Mouse (Mus musculus): ENCODE measurements around the gene Ppp1r14a. TPM values are rescaled to one million over a fixed set of nuclear protein-coding genes. Genes with fewer than 3 reads are reported as not detected.

The Ppp1r14a gene
- polyA plus RNA-seq, 1 experiment: 0.18 TPM

GRCm38 (mm10) chr7:29266931-29267330 lies 22.2 kb upstream of the Ppp1r14a start:
- TF ChIP-seq GATA1 (IDR thresholded peaks at IDR 0.05; ENCODE audit: low read length): no peak

- no peak for TF ChIP-seq GATA1 (IDR thresholded peaks at IDR 0.05; ENCODE audit: low read length)
Observed at GRCm38 (mm10) chr7:29270445-29270844, 18.7 kb upstream of the Ppp1r14a start.

GRCm38 (mm10) chr7:29271687-29272465 lies 17.2 kb upstream of the Ppp1r14a start:
- TF ChIP-seq GATA1 (IDR thresholded peaks at IDR 0.05; ENCODE audit: low read length): no peak

DNA sequence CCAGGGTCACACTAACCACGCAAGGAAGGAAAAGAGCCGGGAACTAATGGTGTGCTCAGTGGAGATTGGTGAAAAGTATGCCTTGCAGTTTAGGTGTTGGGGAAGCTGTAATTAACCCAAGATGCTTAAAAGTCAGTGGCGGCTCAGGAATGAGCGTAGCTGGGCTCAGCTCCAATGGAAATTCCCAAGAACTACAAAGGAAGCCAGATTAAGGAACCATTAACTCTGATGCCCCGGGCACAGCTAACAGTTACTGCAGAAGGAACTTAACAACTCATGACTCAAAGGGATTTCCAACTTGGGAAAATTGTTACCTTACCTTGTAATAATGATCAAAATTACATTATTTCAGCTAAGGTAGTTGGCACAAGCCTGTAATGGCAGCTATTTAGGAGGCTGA lies 12.4 kb upstream of the Ppp1r14a start:
- no peak for TF ChIP-seq GATA1 (IDR thresholded peaks at IDR 0.05; ENCODE audit: low read length)

- TF ChIP-seq GATA1 (IDR thresholded peaks at IDR 0.05; ENCODE audit: low read length): no peak
Observed at GRCm38 (mm10) chr7:29277510-29277909, 11.6 kb upstream of the Ppp1r14a start.

DNA sequence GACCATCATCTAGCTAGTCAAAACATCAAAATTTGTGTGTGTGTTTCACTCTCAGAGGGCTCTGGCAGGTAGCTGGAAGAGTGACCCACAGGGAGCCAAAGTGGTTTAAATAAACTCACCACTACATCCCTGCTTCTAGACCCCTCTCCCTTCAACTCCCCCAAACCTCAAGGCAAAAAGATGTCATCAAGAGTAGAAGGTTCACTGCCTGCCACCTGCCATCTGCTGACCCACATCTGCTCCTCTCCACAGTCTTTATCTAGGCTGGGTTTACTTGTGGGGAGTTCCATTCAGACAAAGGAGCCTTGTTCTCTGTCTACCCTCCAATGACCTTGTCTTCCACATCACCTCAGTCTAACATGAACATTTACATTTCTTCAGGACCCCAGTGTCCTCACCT lies 9.8 kb upstream of the Ppp1r14a start:
- TF ChIP-seq GATA1 (IDR thresholded peaks at IDR 0.05; ENCODE audit: low read length): no peak

- no peak for TF ChIP-seq GATA1 (IDR thresholded peaks at IDR 0.05; ENCODE audit: low read length)
Observed at GRCm38 (mm10) chr7:29279924-29280323, 9.2 kb upstream of the Ppp1r14a start.

GRCm38 (mm10) chr7:29280801-29281200 lies 8.3 kb upstream of the Ppp1r14a start:
- TF ChIP-seq GATA1 (IDR thresholded peaks at IDR 0.05; ENCODE audit: low read length): no peak

GRCm38 (mm10) chr7:29281201-29282073 lies 7.7 kb upstream of the Ppp1r14a start, which contains the start of gene Spint2:
TSS of gene Spint2 (minus strand) at chr7:29281912.
- TF ChIP-seq GATA1 (IDR thresholded peaks at IDR 0.05; ENCODE audit: low read length): no peak

DNA sequence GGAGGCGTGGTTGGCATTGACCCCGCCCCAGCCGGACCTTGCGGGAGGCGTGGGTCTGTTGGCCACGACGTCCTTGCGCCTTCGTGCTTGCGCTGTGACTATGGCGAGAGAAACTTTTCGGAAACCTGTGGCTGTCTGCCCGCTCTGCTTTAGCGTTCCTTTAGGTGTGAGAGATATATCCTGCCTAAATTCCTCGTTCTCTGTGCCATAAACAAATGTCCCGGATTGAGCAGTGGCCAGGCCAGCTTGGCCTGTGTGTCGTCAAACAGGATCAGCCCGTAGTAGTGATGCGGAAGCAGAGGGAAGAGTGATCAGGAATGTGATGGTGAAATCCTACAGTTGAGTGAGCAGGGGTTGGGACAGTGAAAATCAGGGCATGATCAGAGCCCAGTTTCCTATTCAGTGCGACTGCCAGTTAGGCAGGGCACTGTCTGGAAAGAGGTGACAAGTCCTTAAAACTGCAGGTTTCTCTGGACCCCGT lies 7.0 kb upstream of the Ppp1r14a start:
- TF ChIP-seq GATA1 (IDR thresholded peaks at IDR 0.05; ENCODE audit: low read length): no peak

DNA sequence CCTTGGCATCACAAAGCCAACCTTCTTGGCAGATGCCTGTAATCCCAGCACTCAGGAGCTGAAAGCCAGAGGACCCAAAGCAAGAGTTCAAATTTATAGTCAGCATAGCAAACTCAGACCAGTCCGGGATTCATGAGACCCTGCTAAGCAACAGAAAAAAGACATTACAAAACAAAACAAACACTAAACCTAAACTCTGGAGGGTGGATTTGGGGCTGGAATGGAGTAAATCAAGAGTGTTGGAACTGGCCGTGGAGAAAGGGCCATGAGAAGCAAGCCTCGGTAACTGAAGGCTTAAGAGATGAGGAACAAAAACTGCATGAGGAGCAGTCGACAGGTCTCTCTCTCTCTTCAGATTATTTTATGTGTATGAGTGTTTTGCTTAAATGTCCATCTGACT lies 5.2 kb upstream of the Ppp1r14a start:
- TF ChIP-seq GATA1 (IDR thresholded peaks at IDR 0.05; ENCODE audit: low read length): no peak

GRCm38 (mm10) chr7:29284523-29284922 lies 4.6 kb upstream of the Ppp1r14a start:
- no peak for TF ChIP-seq GATA1 (IDR thresholded peaks at IDR 0.05; ENCODE audit: low read length)

- TF ChIP-seq GATA1 (IDR thresholded peaks at IDR 0.05; ENCODE audit: low read length): no peak
Observed at GRCm38 (mm10) chr7:29287481-29287880, 1.6 kb upstream of the Ppp1r14a start.

- TF ChIP-seq GATA1 (IDR thresholded peaks at IDR 0.05; ENCODE audit: low read length): no peak
Observed at GRCm38 (mm10) chr7:29288079-29288478, 1.0 kb upstream of the Ppp1r14a start.

- no peak for TF ChIP-seq GATA1 (IDR thresholded peaks at IDR 0.05; ENCODE audit: low read length)
Observed at GRCm38 (mm10) chr7:29289856-29290255, 748 bp downstream of the Ppp1r14a start.
